Mouse (Mus musculus) heart, embryonic 13.5 days (tissue): ENCODE data around the gene Tns3. TPM values are rescaled to one million over a fixed set of nuclear protein-coding genes. Genes with fewer than 3 reads are reported as not detected.
"Not testable (repeated sequence)": the region's sequence is repeated elsewhere in the genome, so short reads cannot be mapped to it uniquely, and the experiment has no call there.

Experiments
- ATAC-seq: fragments of 200-750 bp; cut with Nextera tagmentation; 2 replicates; pipeline ENCODE4 v1.8.0; 2017; ENCODE audit warnings: moderate TSS enrichment; ENCODE audit not compliant: insufficient number of reproducible peaks, low FRiP score, low TSS enrichment; ENCODE audit errors: extremely low read depth
- H3K27ac ChIP-seq: fragments of 300-500 bp; sonication (generic); replicated peaks from 2 replicates; pipeline ENCODE4 v1.5.1; 2015; ENCODE audit warnings: moderate library complexity, mild to moderate bottlenecking, inconsistent platforms
- H3K27me3 ChIP-seq: fragments of 300-500 bp; sonication (generic); replicated peaks from 2 replicates; pipeline ENCODE4 v1.6.1; 2015; ENCODE audit warnings: mild to moderate bottlenecking, inconsistent platforms
- H3K36me3 ChIP-seq: fragments of 300-500 bp; sonication (generic); 2 replicates; pipeline ENCODE4 v1.6.1; 2015; ENCODE audit warnings: mild to moderate bottlenecking, inconsistent platforms
- H3K4me1 ChIP-seq: fragments of 300-500 bp; sonication (generic); 2 replicates; pipeline ENCODE4 v1.6.1; 2015; ENCODE audit warnings: inconsistent platforms
- H3K4me2 ChIP-seq: fragments of 300-500 bp; sonication (generic); 2 replicates; pipeline ENCODE4 v1.6.1; 2015; ENCODE audit warnings: inconsistent platforms, mild to moderate bottlenecking, moderate library complexity
- H3K4me3 ChIP-seq: fragments of 300-500 bp; sonication (generic); 2 replicates; pipeline ENCODE4 v1.5.1; 2015; ENCODE audit warnings: moderate library complexity, mild to moderate bottlenecking, inconsistent platforms
- H3K9ac ChIP-seq: fragments of 300-500 bp; sonication (generic); 2 replicates; pipeline ENCODE4 v1.6.1; 2015; ENCODE audit warnings: inconsistent platforms, mild to moderate bottlenecking, moderate library complexity
- H3K9me3 ChIP-seq: fragments of 300-500 bp; sonication (generic); 2 replicates; pipeline ENCODE4 v1.6.1; 2016; ENCODE audit warnings: inconsistent platforms
- whole genome bisulfite sequencing: fragments of 180-500 bp; shearing (Covaris S2); methylation state at CpG from one replicate; pipeline ENCODE4 v1.1.7; 2015; ENCODE audit warnings: mixed read lengths; 5-methylcytosine and 5-hydroxymethylcytosine counted together
- polyA plus RNA-seq: library from polyadenylated mRNA; unstranded; fragments of >200 nt; fragmentation: Nextera tagmentation; extraction: Ambion mirVana; gene quantifications from 2 replicates; pipeline ENCODE4 v1.2.1, GENCODE M21; 2015

Gene Tns3
- polyA plus RNA-seq, 1 experiment from 2014 or later: 15.2 TPM

- H3K27me3 ChIP-seq: no peaks in the 10 kb centered on the region
- no peak; the same call in 1 of the 2 replicates for ATAC-seq
- 39% methylated on average over 10 of the region's 10 CpGs for WGBS
- H3K4me1 ChIP-seq: peaks cover 43% of the 10 kb centered on the region
- no peaks in the 10 kb centered on the region for H3K9me3 ChIP-seq
- H3K9ac ChIP-seq: peak overlapping the region; percentile 41
- H3K27ac ChIP-seq: peak overlapping the region; percentile 13
- peak overlapping the region; percentile 60 for H3K4me2 ChIP-seq
- peak overlapping the region; percentile 23; the same call in 1 of the 2 replicates for H3K4me3 ChIP-seq
- no peaks in the 10 kb centered on the region for H3K36me3 ChIP-seq
Observed at GRCm38 (mm10) chr11:8628846-8629253, 35.5 kb downstream of the Tns3 start.

- Histone ChIP-seq H3K36me3 (no peaks in the 10 kb centered on the region), H3K9me3 (no peaks in the 10 kb centered on the region), H3K9ac (no peak overlapping the region), H3K4me2 (no peak overlapping the region), H3K4me3 (no peak overlapping the region), H3K27ac (no peak overlapping the region), H3K27me3 (no peaks in the 10 kb centered on the region), H3K4me1 (peaks cover 55% of the 10 kb centered on the region)
- no peak for ATAC-seq
- WGBS: 81% methylated on average over 6 of the region's 6 CpGs
Observed at GRCm38 (mm10) chr11:8627156-8627555, 37.2 kb downstream of the Tns3 start.

- H3K27me3 ChIP-seq: no peaks in the 10 kb centered on the region
- no peak overlapping the region for H3K27ac ChIP-seq
Observed at GRCm38 (mm10) chr11:8626715-8627114, 37.6 kb downstream of the Tns3 start.

GRCm38 (mm10) chr11:8625915-8626604 lies 38.3 kb downstream of the Tns3 start:
- no peak for ATAC-seq
- H3K27ac ChIP-seq: 0 out of 2 replicates have a peak overlapping the region, but pooled peaks have one; percentile 15
- no peaks in the 10 kb centered on the region for H3K36me3 ChIP-seq
- H3K9ac ChIP-seq: no peak overlapping the region
- peaks cover 56% of the 10 kb centered on the region for H3K4me1 ChIP-seq
- H3K4me3 ChIP-seq: no peak overlapping the region
- no peaks in the 10 kb centered on the region for H3K9me3 ChIP-seq
- 69% methylated on average over 10 of the region's 10 CpGs for WGBS
- no peaks in the 10 kb centered on the region for H3K27me3 ChIP-seq
- no peak overlapping the region for H3K4me2 ChIP-seq

More at GRCm38 (mm10) chr11:8626715-8627114, 37.6 kb downstream of the Tns3 start:
- H3K9me3 ChIP-seq: no peaks in the 10 kb centered on the region
- no peaks in the 10 kb centered on the region for H3K36me3 ChIP-seq
- H3K9ac ChIP-seq: no peak overlapping the region
- 82% methylated on average over 6 of the region's 6 CpGs for WGBS
- no peak for ATAC-seq
- H3K4me2 ChIP-seq: no peak overlapping the region
- H3K4me3 ChIP-seq: no peak overlapping the region
- H3K4me1 ChIP-seq: peaks cover 56% of the 10 kb centered on the region

GRCm38 (mm10) chr11:8625451-8625850 lies 38.9 kb downstream of the Tns3 start:
- ATAC-seq: no peak
- Histone ChIP-seq H3K9ac (peak overlapping the region; percentile 92; the same call in 1 of the 2 replicates), H3K27ac (peak overlapping the region; percentile 67; the same call in 1 of the 2 replicates), H3K4me3 (peak overlapping the region; percentile 84; the same call in 1 of the 2 replicates), H3K27me3 (no peaks in the 10 kb centered on the region), H3K36me3 (no peaks in the 10 kb centered on the region), H3K4me2 (peak overlapping the region; percentile 100), H3K9me3 (no peaks in the 10 kb centered on the region), H3K4me1 (peaks cover 56% of the 10 kb centered on the region)
- WGBS: 68% methylated on average over 6 of the region's 6 CpGs

- peak overlapping the region; percentile 67 for H3K27ac ChIP-seq
- peak overlapping the region; percentile 84 for H3K4me3 ChIP-seq
- peak overlapping the region; percentile 92 for H3K9ac ChIP-seq
- no peaks in the 10 kb centered on the region for H3K36me3 ChIP-seq
- H3K4me1 ChIP-seq: peaks cover 51% of the 10 kb centered on the region
- peak overlapping the region; percentile 100 for H3K4me2 ChIP-seq
- ATAC-seq: peak; percentile 32; the same call in 1 of the 2 replicates
- H3K9me3 ChIP-seq: no peaks in the 10 kb centered on the region
- H3K27me3 ChIP-seq: no peaks in the 10 kb centered on the region
- WGBS: under 1% methylated on average over 73 of the region's 74 CpGs
Observed at GRCm38 (mm10) chr11:8624179-8624886, 40.0 kb downstream of the Tns3 start.

GRCm38 (mm10) chr11:8623852-8624178 lies 40.5 kb downstream of the Tns3 start:
- H3K27me3 ChIP-seq: no peaks in the 10 kb centered on the region
- ATAC-seq: no peak
- 7% methylated on average over 19 of the region's 20 CpGs for WGBS
- no peaks in the 10 kb centered on the region for H3K9me3 ChIP-seq
- peak overlapping the region; percentile 100 for H3K4me2 ChIP-seq
- H3K27ac ChIP-seq: no peak overlapping the region
- H3K4me1 ChIP-seq: peaks cover 45% of the 10 kb centered on the region
- H3K4me3 ChIP-seq: peak overlapping the region; percentile 84
- H3K36me3 ChIP-seq: no peaks in the 10 kb centered on the region
- peak overlapping the region; percentile 92 for H3K9ac ChIP-seq

- no peaks in the 10 kb centered on the region for H3K36me3 ChIP-seq
- no peaks in the 10 kb centered on the region for H3K27me3 ChIP-seq
- no peak overlapping the region for H3K4me3 ChIP-seq
- H3K9me3 ChIP-seq: no peaks in the 10 kb centered on the region
- peaks cover 50% of the 10 kb centered on the region for H3K4me1 ChIP-seq
- no peak overlapping the region for H3K27ac ChIP-seq
- no peak for ATAC-seq
- H3K9ac ChIP-seq: no peak overlapping the region
- H3K4me2 ChIP-seq: peak overlapping the region; percentile 100
- 52% methylated on average over 6 of the region's 6 CpGs for WGBS
Observed at GRCm38 (mm10) chr11:8622668-8623067, 41.7 kb downstream of the Tns3 start.

GRCm38 (mm10) chr11:8619111-8619510 lies 45.2 kb downstream of the Tns3 start:
- H3K4me2 ChIP-seq, ATAC-seq, H3K9me3 ChIP-seq, H3K27ac ChIP-seq, H3K36me3 ChIP-seq, H3K27me3 ChIP-seq, H3K9ac ChIP-seq, H3K4me3 ChIP-seq: not testable (repeated sequence)
- 80% methylated on average over 7 of the region's 7 CpGs for WGBS
- H3K4me1 ChIP-seq: peaks cover 41% of the 10 kb centered on the region

- H3K27ac ChIP-seq: no peak overlapping the region
- ATAC-seq: no peak
Observed at GRCm38 (mm10) chr11:8618301-8618700, 46.0 kb downstream of the Tns3 start.

GRCm38 (mm10) chr11:8615436-8615835 lies 48.9 kb downstream of the Tns3 start:
- WGBS: 53% methylated on average over 12 of the region's 12 CpGs
- ATAC-seq: no peak
- H3K36me3 ChIP-seq: peaks cover 18% of the 10 kb centered on the region
- no peaks in the 10 kb centered on the region for H3K9me3 ChIP-seq
- H3K4me2 ChIP-seq: no peak overlapping the region
- H3K4me3 ChIP-seq: no peak overlapping the region
- peaks cover 32% of the 10 kb centered on the region for H3K4me1 ChIP-seq
- no peak overlapping the region for H3K27ac ChIP-seq
- no peaks in the 10 kb centered on the region for H3K27me3 ChIP-seq
- no peak overlapping the region for H3K9ac ChIP-seq

More at GRCm38 (mm10) chr11:8618301-8618700, 46.0 kb downstream of the Tns3 start:
- WGBS: 65% methylated on average over 10 of the region's 10 CpGs
- Histone ChIP-seq H3K9ac (no peak overlapping the region), H3K4me3 (no peak overlapping the region), H3K36me3 (peaks cover 11% of the 10 kb centered on the region), H3K9me3 (no peaks in the 10 kb centered on the region), H3K4me2 (no peak overlapping the region), H3K27me3 (no peaks in the 10 kb centered on the region), H3K4me1 (peaks cover 34% of the 10 kb centered on the region)
